Mouse (Mus musculus) CH12.LX (cell line): Measurements from ENCODE around the gene C2cd4c. TPM values are rescaled to one million over a fixed set of nuclear protein-coding genes. Genes with fewer than 3 reads are reported as not detected.

Source experiments
- DNase-seq: peaks from one replicate; pipeline ENCODE4 v3.0.0-alpha.2; 2013; ENCODE audit errors: extremely low read depth
- H3K27ac ChIP-seq: 2 replicates; pipeline ENCODE4 v1.5.1; 2012; ENCODE audit warnings: low read depth, mild to moderate bottlenecking, control low read depth, moderate library complexity; ENCODE audit not compliant: insufficient read depth
- H3K27me3 ChIP-seq: replicated peaks from 2 replicates; pipeline ENCODE3; 2012; ENCODE audit warnings: inconsistent platforms
- H3K36me3 ChIP-seq, 2 experiments: replicated peaks in 1 of 2; 2 replicates each; pipeline versions ENCODE3 to v1.6.1; 2012; ENCODE audit warnings: inconsistent platforms in 1 of 2, low read length in 1 of 2, mild to moderate bottlenecking in 1 of 2, mixed read lengths in 1 of 2, moderate library complexity in 1 of 2; ENCODE audit not compliant: control insufficient read depth in 1 of 2, insufficient read depth in 1 of 2
- H3K4me1 ChIP-seq, 2 experiments: 2 replicates each; pipeline ENCODE4 v1.6.1; 2012; ENCODE audit warnings: inconsistent platforms in 1 of 2, moderate library complexity in 1 of 2; ENCODE audit not compliant: insufficient read depth in 2 of 2, control insufficient read depth in 1 of 2
- H3K4me2 ChIP-seq: 2 replicates; pipeline ENCODE4 v1.6.1; 2012; ENCODE audit warnings: low read depth, mild to moderate bottlenecking, control low read depth; ENCODE audit not compliant: poor library complexity, insufficient read depth, severe bottlenecking
- H3K4me3 ChIP-seq, 3 experiments: fragments of 150-350 bp in 1 of 3; sonication (generic) in 1 of 3; replicated peaks in 1 of 3; 2 replicates each; pipeline versions ENCODE3 to v1.5.1; 2011 to 2012; ENCODE audit warnings: low read depth in 2 of 3, low read length in 2 of 3, mild to moderate bottlenecking in 2 of 3, moderate library complexity in 2 of 3, control low read depth in 1 of 3, improper control_type of control experiment in 1 of 3, inconsistent platforms in 1 of 3, mixed read lengths in 1 of 3; ENCODE audit not compliant: poor library complexity in 1 of 3
- H3K79me2 ChIP-seq: replicated peaks from 2 replicates; pipeline ENCODE4 v1.6.1; 2012; ENCODE audit warnings: mild to moderate bottlenecking, moderate library complexity; ENCODE audit not compliant: control insufficient read depth, poor library complexity, insufficient read depth, severe bottlenecking; ENCODE audit errors: extremely low read depth
- H3K9ac ChIP-seq: 2 replicates; pipeline ENCODE4 v1.6.1; 2012; ENCODE audit warnings: low read depth, mild to moderate bottlenecking, control low read depth, moderate library complexity; ENCODE audit not compliant: insufficient read depth
- H3K9me3 ChIP-seq: replicated peaks from 2 replicates; pipeline ENCODE3; 2012; ENCODE audit warnings: low read length, inconsistent platforms, mixed read lengths
- BHLHE40 ChIP-seq: IDR thresholded peaks from 2 replicates; pipeline ENCODE4 v1.6.1; 2011; ENCODE audit warnings: mild to moderate bottlenecking, low read depth, low read length, improper control_type of control experiment
- CHD1 ChIP-seq: IDR thresholded peaks from 2 replicates; pipeline ENCODE4 v1.6.1; 2012; ENCODE audit warnings: low read depth, low read length, improper control_type of control experiment, inconsistent platforms
- CHD2 ChIP-seq: IDR thresholded peaks from 2 replicates; pipeline ENCODE4 v1.6.1; 2011; ENCODE audit warnings: low read length, improper control_type of control experiment
- CTCF ChIP-seq, 2 experiments: IDR thresholded peaks in 1 of 2; conservative IDR thresholded peaks in 1 of 2; 2 replicates each; pipeline ENCODE4 v1.5.1; 2011 to 2012; ENCODE audit warnings: low read depth in 2 of 2, low read length in 2 of 2, improper control_type of control experiment in 1 of 2, inconsistent platforms in 1 of 2, mild to moderate bottlenecking in 1 of 2, moderate library complexity in 1 of 2
- ELF1 ChIP-seq: IDR thresholded peaks from 2 replicates; pipeline ENCODE4 v1.6.1; 2014; ENCODE audit warnings: low read depth, mild to moderate bottlenecking, inconsistent platforms, low read length, improper control_type of control experiment
- EP300 ChIP-seq: IDR thresholded peaks from 2 replicates; pipeline ENCODE4 v1.6.1; 2011; ENCODE audit warnings: low read length, improper control_type of control experiment
- IRF4 ChIP-seq: IDR thresholded peaks from 2 replicates; pipeline ENCODE4 v1.6.1; 2014; ENCODE audit warnings: low read depth, mild to moderate bottlenecking, inconsistent platforms, low read length, improper control_type of control experiment
- JUN ChIP-seq: IDR thresholded peaks from 2 replicates; pipeline ENCODE4 v1.6.1; 2011; ENCODE audit warnings: low read depth, mild to moderate bottlenecking, low read length, improper control_type of control experiment, moderate library complexity; ENCODE audit not compliant: insufficient read depth
- JUND ChIP-seq: conservative IDR thresholded peaks from 2 replicates; pipeline ENCODE4 v1.6.1; 2011; ENCODE audit warnings: low read depth, low read length, improper control_type of control experiment
- KAT2A ChIP-seq: IDR thresholded peaks from 2 replicates; pipeline ENCODE4 v1.6.1; 2012; ENCODE audit warnings: low read length, improper control_type of control experiment, inconsistent platforms; ENCODE audit not compliant: insufficient replicate concordance
- MAFK ChIP-seq: IDR thresholded peaks from 2 replicates; pipeline ENCODE4 v1.6.1; 2011; ENCODE audit warnings: low read length, improper control_type of control experiment; ENCODE audit not compliant: insufficient replicate concordance
- MAZ ChIP-seq: IDR thresholded peaks from 2 replicates; pipeline ENCODE4 v1.6.1; 2012; ENCODE audit warnings: low read depth, mild to moderate bottlenecking, inconsistent platforms, low read length, improper control_type of control experiment, moderate library complexity
- NELFE ChIP-seq: IDR thresholded peaks from 2 replicates; pipeline ENCODE4 v1.6.1; 2011; ENCODE audit warnings: low read depth, low read length, improper control_type of control experiment
- PAX5 ChIP-seq: IDR thresholded peaks from 2 replicates; pipeline ENCODE4 v1.6.1; 2012; ENCODE audit warnings: low read length, inconsistent platforms, mixed read lengths
- POLR2A ChIP-seq: IDR thresholded peaks from 2 replicates; pipeline ENCODE4 v1.6.1; 2011; ENCODE audit warnings: low read depth, mild to moderate bottlenecking, improper control_type of control experiment, low read length
- POLR2AphosphoS2 ChIP-seq: IDR thresholded peaks from 2 replicates; pipeline ENCODE4 v1.6.1; 2011; ENCODE audit warnings: low read depth, low read length, improper control_type of control experiment
- RAD21 ChIP-seq: IDR thresholded peaks from 2 replicates; pipeline ENCODE4 v1.6.1; 2011; ENCODE audit warnings: low read depth, mild to moderate bottlenecking, low read length, improper control_type of control experiment, moderate library complexity
- RCOR1 ChIP-seq: conservative IDR thresholded peaks from 2 replicates; pipeline ENCODE4 v1.6.1; 2012; ENCODE audit warnings: low read depth, mild to moderate bottlenecking, inconsistent platforms, low read length, improper control_type of control experiment
- SIN3A ChIP-seq: IDR thresholded peaks from 2 replicates; pipeline ENCODE4 v1.6.1; 2012; ENCODE audit warnings: low read length, improper control_type of control experiment, inconsistent platforms
- SMC3 ChIP-seq: IDR thresholded peaks from 2 replicates; pipeline ENCODE4 v1.6.1; 2011; ENCODE audit warnings: low read depth, low read length, improper control_type of control experiment
- USF2 ChIP-seq: conservative IDR thresholded peaks from 2 replicates; pipeline ENCODE4 v1.6.1; 2011; ENCODE audit warnings: low read depth, low read length, improper control_type of control experiment
- ZMIZ1 ChIP-seq: IDR thresholded peaks from 2 replicates; pipeline ENCODE4 v1.6.1; 2012; ENCODE audit warnings: low read depth, mild to moderate bottlenecking, inconsistent platforms, low read length, improper control_type of control experiment
- dilution Hi-C: fragments of 300-500 bp; cut with MboI; formaldehyde crosslinking; loops from 2 replicates; pipeline ENCODE4 v1.14.3; 2020; ENCODE audit warnings: low sequenced_read_pairs; ENCODE audit not compliant: extremely low pct_unique_long_range_greater_than_20kb, extremely low pct_ligation_motif_present
- in situ Hi-C: fragments of 300-500 bp; cut with MboI; formaldehyde crosslinking; loops from 3 replicates; pipeline ENCODE4 v1.14.3; 2019; ENCODE audit warnings: low sequenced_read_pairs, low pct_ligation_motif_present, low pct_unique_long_range_greater_than_20kb, mixed read lengths
- polyA plus RNA-seq: library from polyadenylated mRNA; unstranded; fragments of >175 nt; gene quantifications from 2 replicates; pipeline ENCODE4 v1.2.1, GENCODE M21; 2012; ENCODE audit warnings: low read depth; ENCODE audit not compliant: insufficient read length
- total RNA-seq, 2 experiments: library from RNA; depleted of rRNA; stranded (reverse); fragments of 300-350 nt in 1 of 2; fragments of >200 nt in 1 of 2; gene quantifications; 2 replicates each; pipeline ENCODE4 v1.2.3; 2012 to 2014

Gene C2cd4c
- total and polyA plus RNA-seq, 3 experiments: 0.04 TPM; not detected in 2

GRCm38 (mm10) chr10:79586243-79586642 is 27.6 kb downstream of the C2cd4c start:
- Histone ChIP-seq H3K9ac (no peak overlapping the region), H3K4me3 (no peak overlapping the region), H3K9me3 (no peaks in the 10 kb centered on the region), H3K4me1 (peaks cover 7 to 28% of the 10 kb centered on the region in 2 experiments; a peak in 3 of 4 replicates), H3K4me2 (no peak overlapping the region), H3K27ac (no peak overlapping the region), H3K27me3 (peaks cover 3% of the 10 kb centered on the region), H3K79me2 (no peaks in the 10 kb centered on the region), H3K36me3 (no peaks in the 10 kb centered on the region)
- DNase-seq: no peak
- in situ Hi-C loops (no loop called here), dilution Hi-C loops (no loop called here)
- TF ChIP-seq POLR2A (no peak), USF2 (no peak), POLR2AphosphoS2 (no peak), KAT2A (no peak), ZMIZ1 (no peak), SMC3 (no peak), ELF1 (no peak)

- Histone ChIP-seq H3K79me2 (no peaks in the 10 kb centered on the region), H3K36me3 (no peaks in the 10 kb centered on the region), H3K9ac (no peak overlapping the region), H3K4me2 (no peak overlapping the region), H3K4me3 (no peak overlapping the region), H3K27ac (no peak overlapping the region), H3K9me3 (no peaks in the 10 kb centered on the region), H3K27me3 (no peaks in the 10 kb centered on the region), H3K4me1 (peaks cover 7 to 28% of the 10 kb centered on the region in 2 experiments; a peak in 3 of 4 replicates)
- no peak for DNase-seq
- in situ Hi-C loops: no loop called here
- dilution Hi-C loops: no loop called here
- TF ChIP-seq EP300 (no peak), JUND (no peak), RAD21 (no peak), JUN (no peak), NELFE (no peak), SMC3 (no peak)
- TF ChIP-seq, all 38 proteins: peak for 0
These were observed 28.1 kb downstream of the C2cd4c start for GRCm38 (mm10) chr10:79585723-79586122.

- DNase-seq: no peak
- Histone ChIP-seq H3K79me2 (no peaks in the 10 kb centered on the region), H3K27ac (no peak overlapping the region), H3K27me3 (peaks cover 5% of the 10 kb centered on the region), H3K4me1 (peaks cover 7 to 28% of the 10 kb centered on the region in 2 experiments; a peak in 3 of 4 replicates), H3K9me3 (peaks cover 2% of the 10 kb centered on the region), H3K4me2 (no peak overlapping the region), H3K9ac (no peak overlapping the region), H3K36me3 (no peaks in the 10 kb centered on the region)
- in situ Hi-C loops (no loop called here), dilution Hi-C loops (no loop called here)
- TF ChIP-seq CHD1 (no peak), KAT2A (no peak), IRF4 (no peak), RAD21 (no peak), PAX5 (no peak), MAZ (no peak), SMC3 (no peak), POLR2A (no peak), CHD2 (no peak), RCOR1 (no peak), SIN3A (no peak), CTCF (conservative IDR thresholded peaks at IDR 0.05 in 1 of 2, IDR thresholded peaks at IDR 0.05 in 1 of 2; ENCODE audit: low read depth in 2 of 2, low read length in 2 of 2) (no peak), JUND (no peak), NELFE (no peak), BHLHE40 (no peak), MAFK (no peak)
- TF ChIP-seq, all 38 proteins: peak for 0
- H3K4me3 ChIP-seq: no peak overlapping the region
These were observed 28.7 kb downstream of the C2cd4c start for GRCm38 (mm10) chr10:79585136-79585535.
